Mouse (Mus musculus): Measurements from ENCODE around the gene Sphk1.

Sphk1 gene

DNA sequence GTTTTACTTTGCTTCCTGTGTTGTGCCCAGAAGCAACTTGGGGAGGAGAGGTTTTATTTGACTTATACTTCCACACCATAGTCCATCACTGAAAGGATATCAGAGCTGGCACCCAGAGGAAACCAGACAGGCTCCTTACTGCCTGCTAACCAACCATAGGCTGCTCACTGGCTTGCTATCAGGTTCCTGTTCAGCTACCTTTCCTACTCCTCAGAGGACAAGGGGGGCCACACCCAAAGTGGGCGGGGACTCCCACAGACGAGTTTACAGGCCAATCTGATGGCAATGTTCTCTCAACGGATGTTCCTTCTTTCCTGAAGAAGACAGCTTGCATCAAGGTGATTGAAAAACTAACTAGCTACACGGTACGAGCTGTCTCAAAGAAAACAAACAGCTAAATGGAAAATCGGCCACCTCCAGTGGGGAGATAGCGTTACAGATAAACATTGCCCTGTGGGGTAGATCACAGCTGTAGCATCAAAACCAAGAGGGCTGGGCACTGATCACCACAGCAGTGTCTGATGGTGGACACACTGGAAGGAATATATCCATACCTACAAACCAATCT, 19.3 kb upstream of the Sphk1 start:
- DNase-seq = no peak

DNA sequence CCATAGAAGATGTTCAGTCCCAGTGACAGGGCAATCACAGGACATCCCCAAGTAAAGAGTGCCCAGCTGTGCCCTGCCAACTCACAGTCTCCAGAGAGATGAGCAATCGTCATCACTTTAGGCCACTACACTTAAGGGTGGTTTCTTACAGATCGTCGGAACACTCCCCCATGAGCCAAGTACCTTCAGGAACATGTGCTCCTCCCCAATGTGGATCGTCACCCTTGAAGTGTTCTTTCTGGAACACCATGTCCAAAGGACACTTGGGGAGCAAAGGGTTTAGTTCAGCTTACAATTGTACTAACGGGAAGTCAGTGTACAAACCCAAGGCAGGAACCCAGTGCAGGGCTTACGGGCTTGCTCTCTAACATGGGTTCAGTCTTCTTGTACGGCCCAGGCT, 18.6 kb upstream of the Sphk1 start:
- DNase-seq = no peak

DNA sequence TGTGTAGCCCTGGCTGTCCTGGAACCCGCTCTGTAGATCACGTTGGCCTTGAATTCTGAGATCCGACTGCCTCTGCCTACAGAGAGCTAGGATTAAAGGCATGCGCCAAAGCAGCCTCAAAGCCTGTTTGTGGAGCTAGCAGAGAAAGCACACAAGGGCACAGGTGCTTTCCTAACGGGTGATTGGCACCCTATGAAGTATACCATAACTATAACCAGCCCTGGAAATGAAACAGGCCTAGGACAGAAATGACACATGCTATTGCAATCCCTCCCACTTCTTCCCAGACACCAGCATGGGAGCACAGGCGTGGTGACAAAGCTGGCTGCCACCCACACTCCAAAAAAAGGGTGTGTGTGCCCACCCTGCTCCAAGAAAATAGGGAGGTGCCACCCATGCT, 17.7 kb upstream of the Sphk1 start:
- no peak for DNase-seq

DNA sequence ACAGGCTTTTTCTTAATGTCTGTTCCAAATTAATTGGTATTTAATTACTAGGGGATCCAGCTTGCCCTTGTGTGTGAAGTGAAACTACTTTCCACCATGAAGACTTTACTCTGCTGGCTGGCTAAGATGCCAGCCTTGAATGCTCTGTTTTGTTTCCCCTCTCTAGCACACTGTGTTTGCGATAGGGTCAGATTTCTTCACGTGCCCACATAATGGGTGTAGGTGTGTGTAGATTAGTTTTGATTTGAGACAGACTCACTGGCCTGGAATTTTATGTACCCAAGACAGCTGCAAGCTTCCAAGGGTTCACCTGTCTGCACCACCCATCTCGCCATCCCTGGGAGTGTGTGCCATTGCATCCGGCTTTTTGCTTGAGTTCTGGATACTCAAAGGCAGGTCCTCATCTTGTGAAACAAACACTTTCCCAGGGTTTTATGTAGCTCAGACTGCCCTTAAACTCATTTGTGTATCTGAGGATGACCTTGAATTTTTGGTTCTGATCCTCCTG, 17.1 kb upstream of the Sphk1 start:
- no peak for DNase-seq

DNA sequence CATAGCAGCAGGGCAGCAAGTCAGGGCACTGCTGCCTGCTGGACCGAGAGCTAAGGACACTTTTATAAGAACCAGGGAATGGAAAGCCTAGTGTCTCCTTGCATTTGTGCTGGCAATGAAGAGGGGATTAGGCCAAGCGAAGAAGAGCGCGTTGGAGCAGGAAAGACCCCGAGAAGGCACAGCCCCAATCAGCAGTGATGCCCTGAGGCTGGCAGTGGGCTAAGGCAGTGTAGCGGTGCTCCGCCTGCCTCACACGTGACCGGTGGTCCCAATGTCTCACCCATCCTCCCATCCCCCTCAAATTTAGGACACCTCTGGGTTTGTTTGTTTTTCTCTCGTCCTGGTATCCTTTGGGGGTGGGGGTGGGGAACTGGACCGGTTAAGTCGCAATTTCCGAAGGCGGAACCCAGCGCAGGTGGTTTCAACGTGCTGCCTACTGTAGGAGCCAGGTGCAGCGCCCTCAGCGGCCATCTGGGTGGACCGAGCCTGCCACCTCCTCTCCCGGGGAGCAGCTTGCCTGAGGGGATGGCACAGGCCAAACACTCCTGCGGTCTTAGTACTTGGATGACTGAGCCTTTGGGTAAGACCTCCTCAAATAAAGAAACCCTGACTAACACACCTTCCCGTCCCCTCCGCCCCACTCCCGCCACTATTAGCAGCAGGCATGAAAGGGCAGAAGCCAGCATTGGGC, 15.2 kb upstream of the Sphk1 start:
- no peak for DNase-seq

DNA sequence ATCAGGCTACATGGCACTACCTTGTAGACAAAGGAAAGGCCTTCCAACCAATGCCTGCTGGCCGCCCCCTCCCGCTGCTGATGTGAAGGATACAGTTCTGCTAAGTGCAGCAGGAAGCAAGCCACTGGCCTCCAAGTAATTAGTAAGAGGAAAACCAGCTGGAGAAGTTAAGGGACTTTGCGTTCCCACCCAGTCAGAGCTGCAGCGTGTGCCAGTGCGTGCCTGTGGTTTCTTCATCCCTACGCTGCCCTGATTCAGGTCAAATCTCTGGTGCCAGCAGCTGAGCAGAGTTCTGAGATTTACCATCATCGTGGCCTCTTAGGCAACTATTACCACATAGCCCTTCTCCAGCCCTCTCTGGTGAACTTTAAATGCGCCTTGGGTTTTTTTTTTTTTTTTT, 12.2 kb upstream of the Sphk1 start:
- no peak for DNase-seq

DNA sequence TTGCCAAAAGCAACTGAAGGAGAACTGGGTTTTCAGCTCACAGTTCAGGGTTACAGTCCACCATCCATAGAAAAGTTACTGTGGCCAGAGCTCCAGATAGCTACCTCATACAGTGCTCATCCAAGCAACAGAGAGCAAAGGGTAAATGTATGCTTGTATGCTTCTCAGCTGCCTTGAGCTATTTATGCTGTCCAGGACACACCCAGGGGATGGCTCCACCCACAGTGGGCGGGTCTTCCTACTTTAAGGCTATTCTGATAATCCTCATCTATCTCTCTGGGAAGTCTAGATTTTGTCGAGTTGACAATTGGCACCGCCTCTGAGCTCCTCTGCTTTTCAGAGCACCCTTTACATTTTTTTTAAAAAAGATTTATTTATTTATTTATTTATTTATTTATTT, 9.6 kb upstream of the Sphk1 start:
- no peak for DNase-seq

DNA sequence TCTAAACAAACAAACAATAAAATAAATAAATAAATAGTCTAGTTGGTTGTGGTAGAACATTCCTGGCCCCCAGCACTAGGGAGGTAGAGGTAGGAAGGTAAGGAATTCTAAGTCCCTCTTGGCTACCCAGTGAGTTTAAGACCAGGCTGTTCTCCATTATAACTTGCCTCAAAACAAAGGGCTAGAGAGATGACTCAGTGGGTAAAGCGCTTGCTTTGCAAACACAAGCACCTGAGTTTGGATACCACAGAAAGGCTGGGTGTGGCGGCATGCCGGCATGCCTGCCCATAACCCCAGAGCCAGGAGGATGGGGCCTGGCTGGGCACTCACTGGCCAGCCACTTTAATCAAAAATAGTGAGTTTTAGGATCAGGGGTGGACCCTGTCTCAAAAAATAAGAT, 8.7 kb upstream of the Sphk1 start:
- DNase-seq = no peak

DNA sequence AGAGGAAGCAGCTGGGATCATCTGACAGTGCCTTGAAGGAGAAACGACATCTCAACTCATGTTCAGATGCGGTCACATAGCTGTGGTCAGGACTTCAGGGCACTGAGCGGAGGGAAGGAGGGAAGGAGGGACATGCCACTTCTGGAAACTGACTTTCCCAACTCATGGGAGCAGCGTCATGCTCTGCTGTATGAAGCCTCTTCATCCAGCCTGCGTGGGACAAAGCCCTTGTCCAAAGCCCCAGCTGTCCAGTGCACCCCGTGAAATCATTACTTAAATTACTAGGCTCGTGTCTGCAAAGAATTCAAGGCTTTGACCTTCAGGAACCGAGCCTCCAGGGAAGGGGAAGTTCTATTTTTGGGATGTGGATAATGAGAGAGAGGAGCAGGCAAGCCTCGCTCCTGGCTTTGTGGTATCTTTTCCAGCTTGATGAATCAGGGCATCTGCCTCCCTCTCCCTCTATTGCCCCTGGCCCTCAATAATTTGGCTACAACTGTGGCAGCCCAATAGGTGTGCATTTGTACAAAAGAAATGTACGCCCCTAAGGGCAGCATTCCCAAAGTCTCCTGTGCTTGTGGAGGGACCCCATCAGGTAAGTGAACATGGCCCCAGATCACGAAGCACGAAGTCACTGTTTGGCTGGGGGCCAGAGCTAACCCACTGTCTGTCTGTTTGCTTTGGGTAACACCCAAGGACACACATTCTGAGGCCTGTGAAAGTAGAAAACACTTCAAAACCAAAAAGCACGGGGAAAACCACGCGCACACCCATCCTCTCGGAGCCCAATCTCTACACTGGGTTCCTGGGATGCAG, 7.6 kb upstream of the Sphk1 start:
- no peak for DNase-seq

DNA sequence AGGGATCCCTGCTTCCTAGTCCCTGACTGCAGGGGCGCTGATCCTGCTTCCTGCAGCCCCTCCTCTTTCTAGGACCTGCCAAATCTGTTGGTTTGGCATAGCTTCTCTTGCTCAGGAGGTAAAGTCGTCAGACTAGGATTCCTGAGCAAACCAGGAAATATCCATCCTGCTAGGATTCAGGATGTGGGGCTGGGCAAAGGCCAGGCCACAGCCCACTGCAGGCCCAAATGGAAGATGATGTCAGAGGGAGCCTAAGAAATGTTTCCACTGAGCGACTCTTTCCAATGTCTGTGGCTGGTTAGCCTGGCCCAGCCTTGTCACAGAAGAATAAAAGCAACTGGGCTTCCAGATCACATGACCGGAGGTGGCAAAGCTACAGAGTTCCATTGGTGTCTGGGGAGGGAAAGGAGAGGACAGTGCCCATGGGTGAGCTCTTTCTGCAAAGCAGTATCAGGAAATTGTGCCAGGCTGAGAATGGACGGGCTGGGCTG, 7.0 kb upstream of the Sphk1 start:
- DNase-seq = no peak

DNA sequence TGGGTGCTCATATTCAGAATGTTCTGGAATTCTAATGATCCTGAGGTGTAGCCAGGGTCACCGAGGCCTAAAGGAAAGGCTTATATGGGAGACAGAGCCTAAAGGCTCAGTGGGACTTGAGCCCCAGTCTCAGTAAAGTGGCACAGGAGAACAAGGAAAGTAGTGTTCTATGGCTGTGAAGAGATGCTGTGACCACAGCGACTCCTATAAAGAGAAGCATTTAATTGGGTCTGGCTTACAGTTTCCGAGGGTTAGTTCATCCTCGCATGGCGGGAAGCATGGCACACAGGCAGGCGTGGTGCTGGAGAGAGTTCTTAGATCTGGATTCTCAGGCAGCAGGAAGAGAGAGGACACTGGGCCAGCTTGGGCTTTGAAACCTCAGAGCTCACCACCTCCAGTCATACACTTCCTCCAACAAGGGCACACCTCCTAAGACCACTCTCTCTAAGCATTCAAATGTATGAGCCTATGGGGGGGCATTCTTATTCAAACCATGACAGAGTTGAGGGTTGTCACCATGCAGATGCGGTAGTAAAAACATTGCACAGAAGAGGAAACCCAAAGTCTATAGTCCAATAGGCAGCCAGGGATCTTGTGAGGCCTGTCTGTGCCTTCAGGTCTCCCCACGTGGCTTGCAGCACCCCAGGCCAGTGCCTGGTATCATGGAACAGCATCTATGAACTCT, 1.9 kb upstream of the Sphk1 start:
- no peak for DNase-seq

DNA sequence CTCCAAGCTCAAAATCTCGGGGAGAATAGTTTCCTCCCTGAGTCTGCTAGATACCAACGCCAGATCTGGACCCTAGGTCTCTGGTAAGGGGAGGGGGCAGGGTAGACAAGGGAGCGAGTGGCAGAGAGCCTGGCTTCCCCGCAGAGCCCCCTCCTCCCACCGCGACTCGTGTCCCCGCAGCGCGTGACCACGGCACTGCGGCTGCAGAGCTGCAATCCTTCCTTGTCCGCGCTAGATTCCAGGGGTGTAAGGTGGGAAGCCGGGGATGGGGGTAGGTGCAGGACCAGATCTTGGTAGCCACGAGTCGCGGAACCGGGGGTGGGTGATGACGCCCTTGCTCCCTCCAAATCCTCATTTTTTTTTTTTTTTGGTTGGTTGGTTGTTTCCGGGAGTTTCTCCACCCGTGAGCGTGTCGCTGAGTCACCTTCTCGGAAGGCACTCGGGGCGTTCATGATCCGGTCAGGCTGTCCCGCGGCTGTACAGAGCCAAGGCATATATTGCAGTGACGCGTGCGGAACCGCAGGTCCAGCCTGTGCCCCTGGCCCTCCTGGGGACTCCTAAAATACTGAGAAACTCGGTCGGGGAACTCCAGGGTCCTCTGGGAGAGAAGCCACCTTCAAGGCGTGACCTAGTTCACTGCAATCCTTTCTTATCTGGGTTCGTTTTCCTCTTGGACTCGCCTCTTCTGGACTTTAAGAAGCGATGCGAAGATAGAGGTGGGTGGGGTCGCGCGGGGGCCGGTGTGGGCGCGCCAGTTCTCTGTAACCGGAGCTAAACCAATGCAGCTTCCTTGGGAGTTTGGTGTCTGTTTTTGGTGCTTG, 856 bp downstream of the Sphk1 start:
- no peak for DNase-seq

DNA sequence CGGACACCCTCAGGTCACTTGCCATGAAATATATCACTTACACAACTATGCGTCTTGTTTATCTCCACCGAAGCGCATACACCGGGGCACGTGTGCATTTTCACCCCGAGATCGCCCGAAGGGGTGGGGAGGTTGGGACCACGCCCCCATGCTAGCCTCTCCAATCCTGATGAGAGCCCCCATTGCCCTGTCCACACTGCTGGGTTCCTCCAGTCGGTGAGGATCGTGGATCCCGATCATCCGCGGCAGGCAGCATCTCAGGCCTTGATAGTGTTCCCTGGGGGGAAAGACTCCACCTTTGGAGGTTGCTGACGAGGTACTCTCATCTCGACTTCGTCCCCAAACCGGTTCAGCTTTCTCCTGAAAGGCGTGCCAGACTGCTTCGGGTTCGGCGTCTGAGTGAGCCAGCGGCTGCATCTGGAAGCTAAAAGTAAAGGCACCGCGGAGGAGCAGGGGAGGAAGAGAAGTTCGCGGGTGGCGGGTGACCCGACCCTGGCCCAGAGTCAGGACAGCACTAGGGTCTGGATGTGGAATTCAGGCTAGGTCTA, 1.6 kb downstream of the Sphk1 start:
- no peak for DNase-seq

DNA sequence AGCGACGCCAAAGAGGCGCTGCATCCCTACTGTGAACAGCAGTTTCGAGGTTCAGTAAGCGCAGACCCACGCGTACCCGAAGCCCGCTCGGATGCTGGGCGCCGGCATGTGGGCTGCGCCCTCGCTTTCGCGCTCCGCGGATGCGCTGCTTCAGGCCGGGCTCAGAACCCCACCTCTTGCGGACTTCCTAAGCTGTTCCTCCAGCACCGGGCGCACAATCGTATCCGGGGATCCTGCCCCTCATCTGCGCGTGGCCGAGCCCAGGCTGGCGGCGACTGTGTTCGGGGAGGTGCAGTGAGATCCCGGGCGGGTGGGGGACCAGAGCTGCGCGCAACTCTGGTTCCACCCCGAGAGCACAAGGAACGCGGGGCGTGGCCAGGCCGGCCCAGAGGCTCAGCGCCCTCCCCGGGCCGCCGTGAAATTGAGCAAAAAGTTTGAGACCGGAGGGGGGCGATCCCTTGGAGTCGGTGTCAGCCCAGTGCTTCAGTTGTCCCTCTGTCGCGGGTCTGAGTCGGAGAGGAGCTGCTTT, 2.1 kb downstream of the Sphk1 start:
- DNase-seq = no peak

DNA sequence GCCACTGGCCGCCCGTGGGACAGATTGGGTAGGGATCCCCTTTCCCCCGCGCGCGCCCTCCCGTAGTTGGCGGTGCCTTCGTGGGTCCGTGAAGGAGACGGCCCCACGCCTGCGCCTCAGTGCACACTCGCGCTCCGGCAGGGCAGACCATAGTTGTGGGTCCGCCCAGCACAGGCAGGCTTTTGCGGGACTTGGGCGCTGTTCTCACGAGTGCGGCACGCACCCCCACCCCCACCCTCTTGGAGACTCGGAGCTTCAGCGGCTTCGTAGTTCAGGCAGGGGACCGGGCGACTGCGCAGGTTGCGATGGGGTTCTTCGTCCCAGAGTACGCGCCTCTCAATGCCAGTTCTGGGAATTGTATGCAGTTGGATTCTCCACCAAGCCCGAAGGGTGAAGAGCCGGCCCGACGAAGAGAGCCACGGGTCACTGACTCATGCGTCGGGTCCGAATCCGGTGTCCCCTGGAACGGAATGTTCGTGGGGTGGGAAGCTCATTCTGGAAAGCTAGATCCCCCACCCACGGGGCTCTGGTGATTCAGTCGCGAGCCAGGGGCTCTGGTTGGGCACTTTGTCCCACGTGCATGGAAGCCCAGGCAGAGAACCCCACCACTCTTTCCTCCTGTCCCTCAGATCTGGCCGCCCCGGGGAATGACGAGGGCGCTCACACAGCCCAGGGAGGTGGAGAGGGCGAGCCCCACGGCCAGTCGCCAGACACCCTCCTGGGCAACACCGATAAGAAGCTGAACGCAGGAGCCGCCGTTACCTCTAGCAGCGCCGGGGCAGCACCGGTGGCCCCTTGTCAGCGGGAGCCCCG, 2.8 kb downstream of the Sphk1 start:
- no peak for DNase-seq

DNA sequence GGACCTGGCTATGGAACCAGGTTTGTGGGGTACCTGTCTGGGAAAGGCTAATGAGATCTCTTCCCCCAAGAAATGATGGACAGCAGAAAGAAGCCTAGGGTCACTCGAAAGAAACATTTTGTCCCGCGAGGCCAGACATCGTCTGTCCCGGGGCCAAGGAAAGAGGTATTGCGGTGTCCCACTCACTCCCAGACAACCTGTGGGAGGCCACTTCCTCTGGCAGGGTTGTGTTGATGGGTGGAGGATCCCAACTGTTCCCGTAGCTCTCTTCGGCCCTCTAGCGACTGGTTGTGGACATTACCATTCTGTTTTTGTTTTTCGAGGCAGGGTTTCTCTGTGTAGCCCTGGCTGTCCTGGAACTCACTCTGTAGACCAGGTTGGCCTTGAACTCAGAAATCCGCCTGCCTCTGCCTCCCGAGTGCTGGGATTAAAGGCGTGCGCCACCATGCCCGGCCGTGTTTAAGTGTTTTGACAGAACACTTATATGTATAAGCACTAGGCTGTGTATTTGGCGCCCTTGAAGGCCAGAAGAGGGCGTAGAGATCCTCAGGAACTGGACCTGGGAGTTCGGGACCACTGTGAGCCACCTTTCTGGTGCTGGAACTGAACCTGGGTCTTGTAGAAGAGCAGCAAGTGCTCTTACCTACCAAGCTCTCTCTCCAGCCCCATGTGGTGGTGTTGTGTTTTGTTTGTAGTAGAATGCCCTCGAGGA, 3.6 kb downstream of the Sphk1 start:
- DNase-seq = no peak

DNA sequence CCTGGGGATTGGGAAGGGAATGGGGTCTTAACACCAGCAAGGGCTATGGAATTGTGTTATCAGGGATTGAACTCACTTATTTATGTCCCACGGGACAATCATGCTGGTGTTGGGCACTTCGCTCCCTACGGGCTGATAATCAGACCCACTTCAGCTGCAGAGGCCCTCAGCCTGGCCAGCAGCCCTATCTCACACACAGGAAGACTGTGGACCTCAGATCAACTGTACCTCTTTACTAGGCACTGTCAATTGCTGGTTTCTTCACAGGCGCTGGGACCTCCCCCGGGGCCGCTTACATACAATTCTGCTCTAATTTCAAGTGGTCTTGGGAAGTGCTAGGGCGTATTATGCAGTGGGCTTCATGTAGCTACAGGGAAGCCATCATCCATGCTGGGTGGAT, 6.0 kb downstream of the Sphk1 start:
- DNase-seq = no peak

DNA sequence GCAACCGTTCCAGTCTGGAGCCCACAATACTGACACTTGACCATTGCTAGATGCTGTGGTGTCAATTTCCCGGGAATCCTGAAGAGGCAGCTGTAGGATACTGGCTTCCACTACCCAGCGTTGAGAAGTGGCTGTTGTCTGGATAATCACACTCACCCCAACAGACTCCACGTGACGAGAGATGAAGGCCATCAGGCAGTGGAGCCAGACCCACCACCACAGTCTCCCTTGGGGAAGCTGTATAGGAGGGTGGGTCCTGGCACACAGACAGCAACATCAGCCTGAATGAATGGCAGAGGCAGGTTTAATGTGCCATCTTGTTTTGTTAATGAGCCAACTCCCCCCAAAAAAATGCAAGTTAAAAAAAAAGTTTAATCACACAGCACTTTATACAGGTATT, 6.7 kb downstream of the Sphk1 start:
- no peak for DNase-seq

DNA sequence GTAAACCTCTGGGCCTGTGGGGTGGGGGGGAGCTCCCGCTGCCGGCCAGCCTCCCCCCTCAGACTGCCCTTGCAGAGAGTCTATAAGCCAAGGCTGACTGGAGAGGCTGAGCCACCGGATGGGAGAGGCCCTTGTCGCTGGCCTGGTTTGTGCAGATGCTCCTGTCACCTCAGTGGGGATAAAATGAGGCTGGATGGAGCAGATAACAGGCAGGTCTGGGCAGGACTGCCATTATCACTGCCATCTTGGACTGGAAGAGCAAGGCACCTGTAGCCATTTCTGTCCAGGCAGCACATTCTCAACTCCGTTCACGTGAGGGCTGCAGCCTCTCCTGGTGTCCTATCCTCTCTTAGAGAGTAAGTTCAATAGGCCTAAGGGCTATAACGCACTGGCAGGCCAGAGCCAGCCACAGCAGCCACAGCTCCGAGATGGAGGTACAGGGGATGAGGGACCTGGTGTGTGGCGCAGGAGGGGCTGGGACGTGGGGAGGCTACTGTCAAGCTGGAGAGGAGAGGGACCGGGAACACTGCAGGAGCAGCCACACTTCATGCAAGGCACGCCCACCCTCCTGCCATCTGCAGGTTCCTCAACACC, 7.5 kb downstream of the Sphk1 start:
- no peak for DNase-seq

DNA sequence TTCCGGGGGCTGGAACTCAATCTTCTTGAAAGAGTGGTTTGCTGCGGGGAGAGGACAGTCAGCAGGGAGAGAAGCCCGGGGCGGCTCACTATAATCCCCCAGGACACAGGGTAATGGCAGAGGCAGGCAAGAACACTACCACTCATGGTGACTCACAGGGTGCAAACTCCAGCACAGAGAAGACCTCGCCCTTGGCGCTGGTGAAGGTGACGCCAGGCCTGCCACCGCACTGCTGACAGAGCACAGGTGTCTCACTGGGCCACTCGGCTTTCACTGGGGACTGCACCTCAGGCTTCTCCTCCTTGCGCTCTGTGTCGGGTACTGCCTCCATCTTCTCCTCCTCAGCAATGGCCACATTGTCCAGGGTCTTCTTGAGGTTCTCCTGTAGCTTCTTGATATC, 10.5 kb downstream of the Sphk1 start:
- no peak for DNase-seq

Measured in thymus, adult 18-20 months (tissue).